Mouse (Mus musculus) heart, adult 2 months (tissue): Measurements from ENCODE around the gene Trappc5.

Experiments used
- CTCF ChIP-seq: fragments of 200-600 bp; IDR thresholded peaks from 2 replicates; pipeline ENCODE4 v1.8.1; 2022; ENCODE audit warnings: antibody characterized with exemption, mild to moderate bottlenecking, moderate library complexity
- EP300 ChIP-seq: fragments of 200-500 bp; IDR thresholded peaks from 2 replicates; pipeline ENCODE4 v1.6.1; 2011; ENCODE audit warnings: low read depth, low read length, control low read depth; ENCODE audit not compliant: insufficient read depth
- POLR2A ChIP-seq: fragments of 200-500 bp; IDR thresholded peaks from 2 replicates; pipeline ENCODE4 v1.6.1; 2011; ENCODE audit warnings: mild to moderate bottlenecking, low read depth, low read length, control low read depth; ENCODE audit not compliant: insufficient read depth

DNA sequence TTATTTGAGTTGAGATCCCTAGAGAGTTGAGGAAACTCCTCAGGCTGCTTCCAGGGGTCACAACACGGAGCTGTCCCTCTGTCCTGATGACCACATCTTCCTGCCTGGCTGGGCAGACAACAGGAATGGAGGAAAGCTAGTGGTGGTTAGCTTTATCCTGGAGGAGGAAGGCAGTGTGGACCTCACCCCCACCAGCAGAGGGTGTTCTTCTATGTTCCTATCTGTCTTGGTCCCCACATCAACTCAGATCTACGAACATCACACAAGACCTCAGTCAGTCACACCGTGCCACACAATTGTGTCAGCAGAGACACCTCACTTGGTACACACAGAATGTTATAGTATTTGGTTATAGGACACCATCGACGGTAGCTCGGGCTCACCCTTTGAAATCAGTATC, 11.4 kb downstream of the Trappc5 start:
- TF ChIP-seq CTCF, result no peak
- no peak for TF ChIP-seq EP300
- TF ChIP-seq POLR2A, result no peak
